Mouse (Mus musculus) erythroid progenitor cell, adult 5-6 weeks (primary cell): Measurements from ENCODE around the gene Syk. TPM values are rescaled to one million over a fixed set of nuclear protein-coding genes. Genes with fewer than 3 reads are reported as not detected.

Source experiments
- ATAC-seq: replicated peaks from 2 replicates; pipeline ENCODE4 v1.8.0; 2016; ENCODE audit warnings: moderate number of reproducible peaks, mild to moderate bottlenecking, moderate TSS enrichment, inconsistent platforms; ENCODE audit not compliant: poor library complexity, low FRiP score, severe bottlenecking
- total RNA-seq, 2 experiments: library from RNA; stranded (forward) in 1 of 2; stranded (reverse) in 1 of 2; fragments of 150-400 nt in 1 of 2; fragments of 186-747, 209-891 nt in 1 of 2; gene quantifications; 2 replicates each; pipeline versions ENCODE4 v1.2.3 to v1.2.4; 2015 to 2017; ENCODE audit warnings: low replicate concordance in 2 of 2

Syk gene
- total RNA-seq, 2 experiments from 2014 or later = 24.4 to 31.9 TPM

DNA sequence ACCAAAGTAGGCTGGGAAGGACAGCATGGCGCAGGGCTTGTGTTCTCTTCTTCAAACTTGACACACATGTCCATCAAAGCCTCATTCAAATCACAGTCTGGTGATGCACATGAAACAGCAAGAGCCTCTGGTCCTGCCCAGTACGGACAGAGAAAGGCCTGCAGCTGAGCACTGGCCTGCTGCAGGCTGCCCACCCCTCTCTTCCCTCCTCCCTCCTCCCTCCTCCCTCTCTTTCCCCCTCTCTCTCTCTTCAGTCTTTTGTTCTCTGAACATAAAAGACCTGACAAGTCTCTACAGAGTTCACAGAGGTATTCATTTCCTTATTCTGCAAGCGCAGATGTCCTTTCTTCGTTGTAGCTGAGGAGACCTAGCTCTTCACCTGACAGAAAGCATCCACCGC is 99.1 kb downstream of the Syk start:
- no peak for ATAC-seq

DNA sequence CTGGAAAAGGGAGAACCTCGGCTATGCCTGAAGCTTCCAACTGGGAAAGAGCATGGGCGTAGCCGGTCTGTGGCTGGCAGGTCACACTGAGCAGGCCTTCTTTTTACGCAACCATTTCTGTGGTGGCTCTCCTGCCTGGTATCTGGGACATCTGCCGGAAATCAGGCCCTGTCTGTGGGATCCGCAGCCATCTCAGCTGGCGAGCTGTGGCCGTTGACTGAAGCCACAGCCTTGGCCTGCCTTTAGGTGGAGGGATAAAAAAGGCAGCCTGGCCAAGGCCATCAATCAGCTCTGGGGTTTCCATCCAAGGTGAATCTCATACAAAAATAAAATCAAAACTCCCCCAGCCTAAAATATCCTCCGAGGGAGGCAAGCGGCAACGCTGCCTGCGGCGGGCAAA is 107.5 kb downstream of the Syk start:
- no peak for ATAC-seq

- no peak for ATAC-seq
These were observed 109.3 kb downstream of the Syk start for GRCm38 (mm10) chr13:52692311-52692710.

DNA sequence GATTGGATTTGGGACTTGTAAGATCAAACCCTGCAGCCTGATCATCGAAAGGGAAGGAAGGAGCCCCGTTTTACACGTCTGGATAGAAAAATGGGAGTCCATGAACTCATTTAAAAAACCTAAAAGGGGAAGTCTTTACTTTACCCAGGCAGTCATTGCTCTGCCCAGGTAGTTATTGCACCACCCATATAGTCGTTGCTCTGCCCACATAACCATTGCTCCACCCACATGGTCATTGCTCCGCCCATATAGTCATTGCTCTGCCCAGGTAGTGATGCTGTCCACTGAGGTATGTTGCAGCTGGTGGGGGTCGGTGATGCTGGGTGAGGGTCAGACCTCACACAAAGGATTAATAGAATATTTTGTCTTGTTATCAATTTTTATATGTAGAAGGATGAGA is 111.9 kb downstream of the Syk start:
- no peak for ATAC-seq

Other genes starting within 250 kb of the Syk start
- 0.36 TPM in 1 of 2 replicates, not detected in the other for gene Diras2, start 51.9 kb upstream of the Syk start, total RNA-seq (2015; ENCODE audit: low replicate concordance)
- gene Diras2, start 51.9 kb upstream of the Syk start, total RNA-seq (2017; ENCODE audit: low replicate concordance) = 0.13 TPM in 1 of 2 replicates, not detected in the other